In genomic region chr8:90892579-90892919, GRCm38 (mm10) we compare ENCODE assay signal across 14 mouse cellular contexts.
DNase-seq lines count a peak whose midpoint lies in the region; ATAC-seq and TF ChIP-seq lines count a peak whose summit lies in the region.
"Had no signal": no experiment of that assay in that cellular context is flagged by ENCODE, and none has a peak within 500 bp of the region (broad histone marks: within the 10 kb centered on the region; RNA-seq: fewer than 3 reads in every experiment).

No protein-coding gene starts in this region.

- H3K4me3 ChIP-seq in liver, embryonic 14.5 days (ENCODE audit: insufficient read depth in 1 of 2, low read depth in 2 of 2, low read length in 2 of 2) = no peak overlapping the region
- H3K4me3 ChIP-seq in heart, embryonic 11.5 days (ENCODE audit: low read depth, low read length) = no peak overlapping the region
- H3K4me3 ChIP-seq: forebrain, embryonic 10.5 days; midbrain, embryonic 12.5 days; neural tube, embryonic 13.5 days had no signal

- H3K9me3 ChIP-seq in liver, embryonic 14.5 days (ENCODE audit: control insufficient read depth, low read length) = no peaks in the 10 kb centered on the region
- H3K9me3 ChIP-seq in heart, embryonic 11.5 days (replicated peaks; ENCODE audit: control insufficient read depth, low read length) = no peaks in the 10 kb centered on the region
- H3K9me3 ChIP-seq: forebrain, embryonic 10.5 days; midbrain, embryonic 12.5 days; neural tube, embryonic 13.5 days had no signal

- peak; percentile 69 for ATAC-seq in frontal cortex, adult (ENCODE audit: low TSS enrichment)
- peak; percentile 56 for ATAC-seq in liver, embryonic 14.5 days (ENCODE audit: insufficient read depth)
- no peak for ATAC-seq in heart, embryonic 11.5 days (replicated peaks; ENCODE audit: insufficient number of reproducible peaks, low FRiP score, low TSS enrichment)

- no peak overlapping the region for H3K9ac ChIP-seq in liver, embryonic 14.5 days (replicated peaks)
- no peak overlapping the region for H3K9ac ChIP-seq in heart, embryonic 11.5 days (ENCODE audit: low read depth, low read length)
- H3K9ac ChIP-seq: midbrain, embryonic 12.5 days; neural tube, embryonic 13.5 days had no signal

- H3K27me3 ChIP-seq in liver, embryonic 14.5 days (ENCODE audit: control insufficient read depth, insufficient read depth, low read length) = no peaks in the 10 kb centered on the region
- no peaks in the 10 kb centered on the region for H3K27me3 ChIP-seq in heart, embryonic 11.5 days (ENCODE audit: control insufficient read depth, insufficient read depth, low read length)
- H3K27me3 ChIP-seq: midbrain, embryonic 12.5 days; neural tube, embryonic 13.5 days had no signal

- TF ChIP-seq CTCF in liver, embryonic 14.5 days (IDR thresholded peaks at IDR 0.05; ENCODE audit: low read depth) = no peak

- 60% methylated on average over 5 of the region's 5 CpGs for WGBS in liver, embryonic 14.5 days (ENCODE audit: insufficient replicate concordance)
- 77% methylated on average over 5 of the region's 5 CpGs for WGBS in heart, embryonic 11.5 days (ENCODE audit: insufficient replicate concordance)

- no peak overlapping the region for H3K4me2 ChIP-seq in liver, embryonic 14.5 days (ENCODE audit: low read depth)
- no peak overlapping the region for H3K4me2 ChIP-seq in heart, embryonic 11.5 days
- H3K4me2 ChIP-seq: midbrain, embryonic 12.5 days; neural tube, embryonic 13.5 days had no signal

- no peak for DNase-seq in frontal cortex, adult 2 months (ENCODE audit: extremely low spot score in 1 of 2, low spot score in 1 of 2)
- peak; percentile 47 for DNase-seq in urinary bladder, postnatal 14 days (ENCODE audit: low spot score)
- DNase-seq in urinary bladder, postnatal 10 days (ENCODE audit: low spot score) = no peak
- DNase-seq in liver, embryonic 14.5 days (ENCODE audit: low read depth in 3 of 3, low spot score in 3 of 3) = no peak
- no peak for DNase-seq in spleen, postnatal 14 days (ENCODE audit: low spot score in 2 of 2)
- no peak for DNase-seq in thymus, postnatal 10 days (ENCODE audit: low spot score in 2 of 2)
- DNase-seq: gastrocnemius, postnatal 25 days; heart, postnatal 4 days; thymus, postnatal 4 days had no signal

- TF ChIP-seq EP300 in liver, embryonic 14.5 days (IDR thresholded peaks at IDR 0.05; ENCODE audit: low read depth) = no peak

- H3K36me3 ChIP-seq in liver, embryonic 14.5 days (replicated peaks; ENCODE audit: control insufficient read depth, insufficient read depth, low read depth) = no peaks in the 10 kb centered on the region
- no peaks in the 10 kb centered on the region for H3K36me3 ChIP-seq in heart, embryonic 11.5 days (ENCODE audit: control insufficient read depth, insufficient read depth, low read length)
- H3K36me3 ChIP-seq: midbrain, embryonic 12.5 days had no signal

- no peak overlapping the region for H3K27ac ChIP-seq in liver, embryonic 14.5 days
- no peak overlapping the region for H3K27ac ChIP-seq in heart, embryonic 11.5 days (ENCODE audit: low read depth, low read length)
- H3K27ac ChIP-seq: forebrain, embryonic 10.5 days; midbrain, embryonic 12.5 days; neural tube, embryonic 13.5 days had no signal

- H3K4me1 ChIP-seq in liver, embryonic 14.5 days (replicated peaks; ENCODE audit: control insufficient read depth in 2 of 2, insufficient read depth in 2 of 2, low read length in 1 of 2) = peaks cover 0 to 2% of the 10 kb centered on the region in 2 experiments; a peak in 1 of 4 replicates
- H3K4me1 ChIP-seq in heart, embryonic 11.5 days (ENCODE audit: control insufficient read depth, insufficient read depth, low read length) = no peaks in the 10 kb centered on the region
